Comparison of ENCODE assay signal across 8 mouse cellular contexts in genomic region chr3:63297787-63298186, GRCm38 (mm10). TPM values are rescaled to one million over a fixed set of nuclear protein-coding genes. Genes with fewer than 3 reads are reported as not detected.
DNase-seq lines count a peak whose midpoint lies in the region; ATAC-seq lines count a peak whose summit lies in the region.

No protein-coding gene starts in this region.

- peak overlapping the region; percentile 23 for H3K4me2 ChIP-seq in kidney, embryonic 15.5 days
- peak overlapping the region; percentile 51 for H3K4me2 ChIP-seq in limb, embryonic 13.5 days (replicated peaks)

- no peaks in the 10 kb centered on the region for H3K36me3 ChIP-seq in kidney, embryonic 15.5 days
- H3K36me3 ChIP-seq in limb, embryonic 13.5 days, result no peaks in the 10 kb centered on the region; the same call in 1 of the 2 replicates

- H3K4me1 ChIP-seq in kidney, embryonic 15.5 days, result peaks cover 8% of the 10 kb centered on the region; the same call in 1 of the 2 replicates
- H3K4me1 ChIP-seq in limb, embryonic 13.5 days, result 0 out of 2 replicates have a peak, but pooled peaks cover 20% of the 10 kb centered on the region

- H3K4me3 ChIP-seq in kidney, embryonic 15.5 days (replicated peaks), result 0 out of 2 replicates have a peak overlapping the region, but pooled peaks have one; percentile 2
- H3K4me3 ChIP-seq in limb, embryonic 13.5 days, result peak overlapping the region; percentile 19

- peak; percentile 71 for DNase-seq in urinary bladder, postnatal 14 days (ENCODE audit: low spot score)
- no peak for DNase-seq in urinary bladder, adult 2 months (ENCODE audit: low spot score)
- peak; percentile 94 for DNase-seq in embryo, embryonic 11 days
- DNase-seq in heart, adult 9 months (ENCODE audit: low spot score in 2 of 2), result peak; percentile 39 to 75
- DNase-seq in ovary, postnatal 36 days (ENCODE audit: low spot score), result peak; percentile 71

- H3K27ac ChIP-seq in kidney, embryonic 15.5 days, result no peak overlapping the region
- no peak overlapping the region for H3K27ac ChIP-seq in limb, embryonic 13.5 days

- H3K27me3 ChIP-seq in kidney, embryonic 15.5 days, result no peaks in the 10 kb centered on the region; the same call in 1 of the 2 replicates
- no peaks in the 10 kb centered on the region for H3K27me3 ChIP-seq in limb, embryonic 13.5 days

- H3K9ac ChIP-seq in kidney, embryonic 15.5 days, result no peak overlapping the region
- H3K9ac ChIP-seq in limb, embryonic 13.5 days, result no peak overlapping the region

- WGBS in kidney, embryonic 15.5 days, result 6% methylated on average over 6 of the region's 6 CpGs
- 4% methylated on average over 6 of the region's 6 CpGs for WGBS in limb, embryonic 13.5 days

- ATAC-seq in kidney, embryonic 15.5 days (replicated peaks; ENCODE audit: low FRiP score), result no peak; the same call in 1 of the 2 replicates
- ATAC-seq in limb, embryonic 13.5 days (ENCODE audit: low FRiP score, low read depth), result peak; percentile 66; the same call in 1 of the 2 replicates
- no peak for ATAC-seq in granulocyte monocyte progenitor cell, adult 5-6 weeks (replicated peaks; ENCODE audit: poor library complexity, severe bottlenecking)

- H3K9me3 ChIP-seq in kidney, embryonic 15.5 days (replicated peaks), result no peaks in the 10 kb centered on the region
- H3K9me3 ChIP-seq in limb, embryonic 13.5 days, result no peaks in the 10 kb centered on the region

RNA-seq across cellular contexts. Expression of gene Mme, which starts 56.5 kb away (rescaled TPM):
- polyA plus RNA-seq in urinary bladder, adult 2 months (2012; rRNA removed), result 0.62 and 0.88 TPM in 2 replicates
- polyA plus RNA-seq in kidney, embryonic 15.5 days (2015; fragmentation: Nextera tagmentation; extraction: Ambion mirVana), result 31.0 and 33.2 TPM in 2 replicates
- polyA plus RNA-seq in limb, embryonic 13.5 days (2015; fragmentation: Nextera tagmentation; extraction: Ambion mirVana), result 44.9 and 47.6 TPM in 2 replicates
- not detected in 2 replicates for total RNA-seq in granulocyte monocyte progenitor cell, adult 5-6 weeks (2014; fragmentation: Nextera tagmentation)
- total RNA-seq in granulocyte monocyte progenitor cell, adult 5-6 weeks (2017), result not detected in 2 replicates

Comparison
In these comparisons a context has a peak if more than half of its experiments do, and no peak if none do; other contexts are left out.
1. RNA of gene Mme, which starts 56.5 kb away (polyA plus RNA-seq): 44.9 to 47.6 TPM in limb, embryonic 13.5 days and 31.0 to 33.2 TPM in kidney, embryonic 15.5 days; 0.62 to 0.88 TPM in urinary bladder, adult 2 months; every median in the first group is over 10 times any median in the second.